8 mouse cellular contexts compared by ENCODE assay signal in genomic region chr4:138216891-138217392, GRCm38 (mm10). TPM values are rescaled to one million over a fixed set of nuclear protein-coding genes. Genes with fewer than 3 reads are reported as not detected.
DNase-seq lines count a peak whose midpoint lies in the region; ATAC-seq lines count a peak whose summit lies in the region.

No protein-coding gene starts in this region.

- peaks cover 1% of the 10 kb centered on the region for H3K36me3 ChIP-seq in hindbrain, embryonic 14.5 days (replicated peaks; ENCODE audit: control insufficient read depth, insufficient read depth)

- peak overlapping the region; percentile 66 for H3K4me2 ChIP-seq in hindbrain, embryonic 14.5 days (replicated peaks)

- ATAC-seq in hindbrain, embryonic 14.5 days (ENCODE audit: low FRiP score) = peak; percentile 96

- no peaks in the 10 kb centered on the region for H3K9me3 ChIP-seq in hindbrain, embryonic 14.5 days (ENCODE audit: control insufficient read depth, low read length)

- WGBS in hindbrain, embryonic 14.5 days = 0% methylated on average over 48 of the region's 68 CpGs

- peaks cover 28% of the 10 kb centered on the region for H3K4me1 ChIP-seq in hindbrain, embryonic 14.5 days (replicated peaks; ENCODE audit: control insufficient read depth, insufficient read depth, low read length)

- H3K9ac ChIP-seq in hindbrain, embryonic 14.5 days = peak overlapping the region; percentile 98

- H3K27ac ChIP-seq in hindbrain, embryonic 14.5 days = peak overlapping the region; percentile 100

- no peaks in the 10 kb centered on the region for H3K27me3 ChIP-seq in hindbrain, embryonic 14.5 days (ENCODE audit: control insufficient read depth, insufficient read depth, low read length)

- peak overlapping the region; percentile 66 for H3K4me3 ChIP-seq in hindbrain, embryonic 14.5 days (replicated peaks; ENCODE audit: low read length)

- DNase-seq in R1 (ENCODE audit: low read depth, low spot score) = peak; percentile 97
- peak; percentile 99 for DNase-seq in cerebellum, postnatal 25 days
- peak; percentile 94 for DNase-seq in frontal cortex, postnatal 25 days (ENCODE audit: low spot score in 2 of 2)
- DNase-seq in hindbrain, embryonic 14.5 days (ENCODE audit: low spot score) = peak; percentile 99
- peak; percentile 97 for DNase-seq in layer of hippocampus, postnatal 36 days
- DNase-seq in lung, postnatal 36 days = peak; percentile 99
- peak; percentile 98 for DNase-seq in retina, postnatal 1 day
- peak; percentile 90 to 97 for DNase-seq in urinary bladder, adult 18-20 months (ENCODE audit: low spot score in 2 of 2)

RNA-seq across cellular contexts. Expression of gene Hp1bp3, which starts 0.8 kb away (rescaled TPM):
- polyA plus RNA-seq in hindbrain, embryonic 14.5 days (2014; fragmentation: Nextera tagmentation; extraction: Ambion mirVana) = 195 and 200 TPM in 2 replicates
- total RNA-seq in layer of hippocampus, postnatal 36 days (2021) = 100 to 1,000 TPM; 178 to 183 TPM

RNA-seq across cellular contexts. Expression of gene Sh2d5, which starts 33.3 kb away (rescaled TPM):
- 12.0 and 13.1 TPM in 2 replicates for polyA plus RNA-seq in hindbrain, embryonic 14.5 days (2014; fragmentation: Nextera tagmentation; extraction: Ambion mirVana)
- total RNA-seq in layer of hippocampus, postnatal 36 days (2021) = 10 to 100 TPM; 45.3 to 51.4 TPM

RNA-seq across cellular contexts. Expression of gene Kif17, which starts 33.3 kb away (rescaled TPM):
- 2.7 and 3.2 TPM in 2 replicates for polyA plus RNA-seq in hindbrain, embryonic 14.5 days (2014; fragmentation: Nextera tagmentation; extraction: Ambion mirVana)
- 10 to 100 TPM; 17.8 to 18.3 TPM for total RNA-seq in layer of hippocampus, postnatal 36 days (2021)

Comparison
In these comparisons a context has a peak if more than half of its experiments do, and no peak if none do; other contexts are left out.
1. Peak in every context shown above with its lines: DNase-seq, ATAC-seq, H3K4me3 ChIP-seq and H3K27ac ChIP-seq.